Mouse (Mus musculus): Measurements from ENCODE around the gene 2610318N02Rik. TPM values are rescaled to one million over a fixed set of nuclear protein-coding genes. Genes with fewer than 3 reads are reported as not detected.

Gene 2610318N02Rik
- polyA plus RNA-seq, 2 experiments: 15.2 to 21.5 TPM

DNA sequence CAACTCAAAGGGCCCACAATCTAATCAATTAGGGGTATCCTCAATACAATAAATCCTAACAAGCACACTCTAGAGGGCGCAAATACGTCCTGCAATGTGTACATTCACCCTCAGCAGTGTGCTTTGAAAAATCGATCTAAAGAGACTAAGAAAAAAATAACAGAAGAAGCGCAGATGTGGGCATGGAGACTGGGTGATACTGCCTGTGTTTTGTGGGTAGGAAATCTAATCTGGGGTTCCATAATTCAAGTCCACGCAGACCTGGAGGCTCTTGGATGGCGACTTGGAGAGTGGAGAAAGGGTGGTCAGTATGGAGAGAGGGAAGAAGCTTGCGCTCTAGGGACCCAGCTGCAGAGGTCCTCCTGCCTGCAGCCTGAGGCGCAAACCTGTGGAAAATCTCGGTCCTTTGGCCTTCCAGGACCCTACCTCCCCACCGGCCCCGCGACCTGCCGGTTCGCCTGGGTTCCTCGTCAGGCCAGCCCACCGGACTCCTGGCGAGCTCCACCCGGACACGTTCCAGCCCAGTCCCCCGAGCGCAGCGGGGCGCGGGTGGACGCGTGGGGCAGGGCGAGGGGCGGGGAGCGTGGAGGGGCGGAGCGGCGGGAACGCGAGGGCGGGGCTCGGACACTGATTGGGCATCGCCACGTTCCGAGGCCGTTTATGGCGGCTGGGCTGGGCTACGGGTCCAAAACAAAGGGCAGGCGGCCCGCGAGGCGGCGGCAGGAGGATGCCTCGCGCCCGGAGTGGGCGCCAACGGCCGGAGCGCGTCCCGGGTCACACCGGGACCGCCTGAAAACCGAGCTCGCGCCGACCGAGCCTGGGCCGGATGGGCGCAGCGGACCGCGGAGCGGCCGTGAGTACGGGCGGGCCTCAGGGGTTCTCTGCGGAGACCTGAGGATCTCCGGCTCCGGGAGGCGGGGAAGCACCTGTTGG is 55.2 kb downstream of the 2610318N02Rik start, which contains the start of gene Ypel1:
Ypel1 (plus strand) TSS at position 186 of the 933 bp plus-strand sequence.
- ATAC-seq (ENCODE audit: insufficient read depth) (peak; percentile 87), DNase-seq (ENCODE audit: low read depth in 3 of 3, low spot score in 3 of 3) (peak; percentile 26 to 32 (median 29))
- H3K27ac ChIP-seq: no peak within 1 kb of the TSS
- peak; percentile 16 for TF ChIP-seq CTCF (IDR thresholded peaks at IDR 0.05; ENCODE audit: low read depth)
- no peak for TF ChIP-seq EP300 (IDR thresholded peaks at IDR 0.05; ENCODE audit: low read depth)
- under 1% methylated on average over 75 of the region's 76 CpGs for WGBS (ENCODE audit: insufficient replicate concordance)
- H3K4me1 ChIP-seq (replicated peaks; ENCODE audit: control insufficient read depth in 2 of 2, insufficient read depth in 2 of 2, low read length in 1 of 2): no peaks in the 10 kb centered on the region
- H3K9ac ChIP-seq (replicated peaks): no peak within 1 kb of the TSS; the same call in 1 of the 2 replicates
- no peaks in the 10 kb centered on the region for H3K9me3 ChIP-seq (ENCODE audit: control insufficient read depth, low read length)
- H3K36me3 ChIP-seq (replicated peaks; ENCODE audit: control insufficient read depth, insufficient read depth, low read depth): no peaks in the 10 kb centered on the region
- H3K27me3 ChIP-seq (ENCODE audit: control insufficient read depth, insufficient read depth, low read length): no peaks in the 10 kb centered on the region; the same call in none of the 2 replicates
- H3K4me3 ChIP-seq (ENCODE audit: insufficient read depth in 1 of 2, low read depth in 2 of 2, low read length in 2 of 2): peak within 1 kb of the TSS; percentile 54 to 71
- H3K4me2 ChIP-seq (ENCODE audit: low read depth): peak within 1 kb of the TSS; percentile 71

DNA sequence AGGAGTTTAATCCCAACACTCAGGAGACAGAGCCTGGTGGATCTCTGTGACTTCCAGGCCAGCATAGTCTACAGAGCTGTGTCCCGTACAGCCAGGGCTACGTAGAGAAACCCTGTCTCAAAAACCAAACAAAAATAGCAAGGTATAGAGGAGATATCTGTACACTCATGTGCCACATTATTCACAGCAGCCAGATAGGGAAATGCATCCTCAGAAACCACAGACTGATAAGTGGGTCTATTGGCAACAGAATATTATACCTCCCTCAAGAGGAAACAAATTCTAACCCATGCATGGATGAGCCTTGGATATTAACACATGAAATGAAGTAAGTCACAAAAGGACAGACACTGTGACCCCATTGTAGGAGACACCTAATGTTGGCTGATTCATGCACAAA is 57.4 kb downstream of the 2610318N02Rik start:
- no peak for ATAC-seq (ENCODE audit: insufficient read depth)
- no peak overlapping the region for H3K9ac ChIP-seq (replicated peaks)
- H3K4me1 ChIP-seq (replicated peaks; ENCODE audit: control insufficient read depth in 2 of 2, insufficient read depth in 2 of 2, low read length in 1 of 2): no peaks in the 10 kb centered on the region
- H3K4me2 ChIP-seq (ENCODE audit: low read depth): no peak overlapping the region
- no peak overlapping the region for H3K27ac ChIP-seq
- H3K27me3 ChIP-seq (ENCODE audit: control insufficient read depth, insufficient read depth, low read length): no peaks in the 10 kb centered on the region; the same call in none of the 2 replicates
- H3K4me3 ChIP-seq (ENCODE audit: insufficient read depth in 1 of 2, low read depth in 2 of 2, low read length in 2 of 2): no peak overlapping the region
- TF ChIP-seq CTCF (IDR thresholded peaks at IDR 0.05; ENCODE audit: low read depth) (no peak), EP300 (IDR thresholded peaks at IDR 0.05; ENCODE audit: low read depth) (no peak)
- DNase-seq (ENCODE audit: low read depth in 3 of 3, low spot score in 3 of 3): no peak
- H3K9me3 ChIP-seq (ENCODE audit: control insufficient read depth, low read length): no peaks in the 10 kb centered on the region
- 16% methylated on average over 2 of the region's 2 CpGs for WGBS (ENCODE audit: insufficient replicate concordance)
- no peaks in the 10 kb centered on the region for H3K36me3 ChIP-seq (replicated peaks; ENCODE audit: control insufficient read depth, insufficient read depth, low read depth)

MicroRNA genes within 50 kb of the gene (microRNA counts, 519-probe panel; counts per million panel counts)
- microRNA mmu-miR-130b (6,836 counts per million, percentile 63 among the panel's probes with 10 or more counts), microRNA mmu-miR-301b (69.9 counts per million)

Small RNA genes lying within 50 kb of the gene (microRNA-seq; reads per million reads assigned to microRNA genes)
- gene Mir130b (6,086 reads per million, percentile 88 among the genes with 10 or more reads in this experiment), gene Mir301b (79.5 reads per million, percentile 45 among the genes with 10 or more reads in this experiment)

Other genes starting within 250 kb of the 2610318N02Rik start
- 4.0 and 5.3 TPM in 2 replicates for gene Ppm1f, start 228.7 kb downstream of the 2610318N02Rik start, polyA plus RNA-seq (2012; rRNA removed)
- gene Ppm1f, start 228.7 kb downstream of the 2610318N02Rik start, polyA plus RNA-seq (2014; fragmentation: Nextera tagmentation; extraction: Ambion mirVana): 3.8 and 4.1 TPM in 2 replicates
- 41.1 and 55.1 TPM in 2 replicates for gene Mapk1, start 141.8 kb downstream of the 2610318N02Rik start, polyA plus RNA-seq (2012; rRNA removed)
- gene Mapk1, start 141.8 kb downstream of the 2610318N02Rik start, polyA plus RNA-seq (2014; fragmentation: Nextera tagmentation; extraction: Ambion mirVana): 91.6 and 107 TPM in 2 replicates
- 0.20 and 0.51 TPM in 2 replicates for gene Ypel1, start 55.5 kb downstream of the 2610318N02Rik start, polyA plus RNA-seq (2012; rRNA removed)
- gene Ypel1, start 55.5 kb downstream of the 2610318N02Rik start, polyA plus RNA-seq (2014; fragmentation: Nextera tagmentation; extraction: Ambion mirVana): 0.43 and 0.94 TPM in 2 replicates
- gene Ppil2, start 13.9 kb downstream of the 2610318N02Rik start, polyA plus RNA-seq (2012; rRNA removed): 29.1 and 33.4 TPM in 2 replicates
- 46.1 and 50.5 TPM in 2 replicates for gene Ppil2, start 13.9 kb downstream of the 2610318N02Rik start, polyA plus RNA-seq (2014; fragmentation: Nextera tagmentation; extraction: Ambion mirVana)
- 22.4 and 23.3 TPM in 2 replicates for gene Sdf2l1, start 7.2 kb upstream of the 2610318N02Rik start, polyA plus RNA-seq (2012; rRNA removed)
- gene Sdf2l1, start 7.2 kb upstream of the 2610318N02Rik start, polyA plus RNA-seq (2014; fragmentation: Nextera tagmentation; extraction: Ambion mirVana): 38.3 and 41.0 TPM in 2 replicates
- 10.2 and 10.8 TPM in 2 replicates for gene Ydjc, start 19.5 kb upstream of the 2610318N02Rik start, polyA plus RNA-seq (2012; rRNA removed)
- gene Ydjc, start 19.5 kb upstream of the 2610318N02Rik start, polyA plus RNA-seq (2014; fragmentation: Nextera tagmentation; extraction: Ambion mirVana): 7.9 and 9.6 TPM in 2 replicates
- 0.92 and 1.0 TPM in 2 replicates for gene Ccdc116, start 22.1 kb upstream of the 2610318N02Rik start, polyA plus RNA-seq (2012; rRNA removed)
- 0.37 and 0.51 TPM in 2 replicates for gene Ccdc116, start 22.1 kb upstream of the 2610318N02Rik start, polyA plus RNA-seq (2014; fragmentation: Nextera tagmentation; extraction: Ambion mirVana)
- gene Ube2l3, start 77.5 kb upstream of the 2610318N02Rik start, polyA plus RNA-seq (2012; rRNA removed): 34.6 and 65.1 TPM in 2 replicates
- gene Ube2l3, start 77.5 kb upstream of the 2610318N02Rik start, polyA plus RNA-seq (2014; fragmentation: Nextera tagmentation; extraction: Ambion mirVana): 208 and 218 TPM in 2 replicates
- gene Rimbp3, start 83.4 kb upstream of the 2610318N02Rik start, polyA plus RNA-seq (2012; rRNA removed): 0.01 and 0.03 TPM in 2 replicates
- gene Rimbp3, start 83.4 kb upstream of the 2610318N02Rik start, polyA plus RNA-seq (2014; fragmentation: Nextera tagmentation; extraction: Ambion mirVana): 0.05 and 0.06 TPM in 2 replicates
- gene Hic2, start 108.4 kb upstream of the 2610318N02Rik start, polyA plus RNA-seq (2012; rRNA removed): 2.0 and 2.2 TPM in 2 replicates
- gene Hic2, start 108.4 kb upstream of the 2610318N02Rik start, polyA plus RNA-seq (2014; fragmentation: Nextera tagmentation; extraction: Ambion mirVana): 2.0 TPM in 2 replicates
- gene Tmem191c, start 150.9 kb upstream of the 2610318N02Rik start, polyA plus RNA-seq (2012; rRNA removed): 2.9 and 4.3 TPM in 2 replicates
- gene Tmem191c, start 150.9 kb upstream of the 2610318N02Rik start, polyA plus RNA-seq (2014; fragmentation: Nextera tagmentation; extraction: Ambion mirVana): 1.6 TPM in 2 replicates
- 101 and 113 TPM in 2 replicates for gene Serpind1, start 206.2 kb upstream of the 2610318N02Rik start, polyA plus RNA-seq (2012; rRNA removed)
- 154 and 169 TPM in 2 replicates for gene Serpind1, start 206.2 kb upstream of the 2610318N02Rik start, polyA plus RNA-seq (2014; fragmentation: Nextera tagmentation; extraction: Ambion mirVana)

All from liver, embryonic 14.5 days (tissue).